ENCODE assay signal across 9 mouse cellular contexts in the genomic region with DNA sequence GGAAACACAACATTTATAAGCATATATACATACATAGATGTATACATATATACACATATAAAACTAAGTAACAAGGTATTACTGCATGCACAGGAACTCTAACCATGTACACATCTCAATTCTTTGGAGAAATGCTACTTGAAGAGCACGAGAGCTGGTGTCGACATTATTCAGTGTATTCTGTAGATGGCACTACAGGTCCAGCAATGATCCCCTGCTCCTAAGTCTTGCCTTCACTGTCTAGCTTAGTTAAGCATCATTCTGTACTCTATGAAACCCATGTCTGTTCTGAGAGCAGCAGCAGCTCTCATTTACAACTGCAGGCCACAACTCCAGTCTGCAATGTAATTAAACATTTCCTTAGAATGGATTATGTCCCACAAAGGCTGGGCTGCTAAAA.
DNase-seq lines count a peak whose midpoint lies in the region; ATAC-seq and TF ChIP-seq lines count a peak whose summit lies in the region.
"Had no signal": no experiment of that assay in that cellular context is flagged by ENCODE, and none has a peak within 500 bp of the region (broad histone marks: within the 10 kb centered on the region; RNA-seq: fewer than 3 reads in every experiment).

No protein-coding gene starts in this region.

- H3K4me3 ChIP-seq in forebrain, embryonic 14.5 days (ENCODE audit: low read depth, low read length): no peak overlapping the region
- H3K4me3 ChIP-seq in limb, embryonic 14.5 days (replicated peaks; ENCODE audit: low read length): no peak overlapping the region
- H3K4me3 ChIP-seq: myocyte had no signal

- no peaks in the 10 kb centered on the region for H3K36me3 ChIP-seq in forebrain, embryonic 14.5 days (ENCODE audit: control insufficient read depth, insufficient read depth, low read length)
- no peaks in the 10 kb centered on the region for H3K36me3 ChIP-seq in limb, embryonic 14.5 days (ENCODE audit: control insufficient read depth, insufficient read depth, low read length)

- 78% methylated on average over 2 of the region's 2 CpGs for WGBS in forebrain, embryonic 14.5 days
- 75% methylated on average over 2 of the region's 2 CpGs for WGBS in limb, embryonic 14.5 days

- peak; percentile 71; the same call in 1 of the 2 replicates for ATAC-seq in forebrain, embryonic 14.5 days
- no peak for ATAC-seq in limb, embryonic 14.5 days (ENCODE audit: low FRiP score, low read depth)
- no peak for ATAC-seq in megakaryocyte, adult 5-6 weeks (ENCODE audit: poor library complexity, severe bottlenecking)

- DNase-seq in kidney, adult 9 months: peak; percentile 25
- DNase-seq in kidney, adult 18-20 months: no peak
- peak; percentile 85 for DNase-seq in brain, embryonic 14.5 days (ENCODE audit: low read depth)
- peak; percentile 78 for DNase-seq in forebrain, embryonic 14.5 days (ENCODE audit: low spot score)
- peak; percentile 61 for DNase-seq in limb, embryonic 14.5 days (ENCODE audit: low spot score)
- no peak for DNase-seq in gastrocnemius, postnatal 36 days
- DNase-seq in spleen, adult 18-20 months: no peak

- H3K9ac ChIP-seq in forebrain, embryonic 14.5 days (ENCODE audit: low read length): no peak overlapping the region
- no peak overlapping the region for H3K9ac ChIP-seq in limb, embryonic 14.5 days (ENCODE audit: low read depth, low read length, severe bottlenecking)

- H3K27ac ChIP-seq in forebrain, embryonic 14.5 days (ENCODE audit: low read depth, low read length): no peak overlapping the region
- H3K27ac ChIP-seq in limb, embryonic 14.5 days (replicated peaks; ENCODE audit: low read depth, low read length): no peak overlapping the region

- no peaks in the 10 kb centered on the region for H3K4me1 ChIP-seq in forebrain, embryonic 14.5 days (ENCODE audit: control insufficient read depth, insufficient read depth, low read length)
- H3K4me1 ChIP-seq in limb, embryonic 14.5 days (ENCODE audit: control insufficient read depth, insufficient read depth, low read length): no peaks in the 10 kb centered on the region

- H3K9me3 ChIP-seq in forebrain, embryonic 14.5 days (replicated peaks; ENCODE audit: control insufficient read depth, low read length): no peaks in the 10 kb centered on the region
- no peaks in the 10 kb centered on the region for H3K9me3 ChIP-seq in limb, embryonic 14.5 days (ENCODE audit: control insufficient read depth, low read length)

- intact Hi-C loops in gastrocnemius, postnatal 36 days (cut with DNase I): no loop called here

- no peak for TF ChIP-seq POLR2A in brain, embryonic 14.5 days (IDR thresholded peaks at IDR 0.05; ENCODE audit: borderline replicate concordance, extremely low read depth, insufficient read depth, insufficient read length, poor library complexity, severe bottlenecking)
- no peak for TF ChIP-seq POLR2A in limb, embryonic 14.5 days (IDR thresholded peaks at IDR 0.05; ENCODE audit: borderline replicate concordance, extremely low read depth, insufficient read depth, insufficient read length)

- no peaks in the 10 kb centered on the region for H3K27me3 ChIP-seq in forebrain, embryonic 14.5 days (replicated peaks; ENCODE audit: control insufficient read depth, insufficient read depth, low read length)
- H3K27me3 ChIP-seq in limb, embryonic 14.5 days (ENCODE audit: control insufficient read depth, insufficient read depth, low read length): no peaks in the 10 kb centered on the region

- peak; percentile 56; the same call in 1 of the 2 replicates for TF ChIP-seq CTCF in brain, embryonic 14.5 days (IDR thresholded peaks at IDR 0.05; ENCODE audit: borderline replicate concordance, extremely low read depth, insufficient read depth, insufficient read length)

- no peak overlapping the region for H3K4me2 ChIP-seq in forebrain, embryonic 14.5 days (ENCODE audit: low read length)
- H3K4me2 ChIP-seq in limb, embryonic 14.5 days (replicated peaks; ENCODE audit: low read depth, low read length, severe bottlenecking): no peak overlapping the region

Comparison
In these comparisons a context has a peak if more than half of its experiments do, and no peak if none do; other contexts are left out.
1. DNase-seq: peak in kidney, adult 9 months (single experiment), brain, embryonic 14.5 days (single experiment), forebrain, embryonic 14.5 days (single experiment) and limb, embryonic 14.5 days (single experiment); none in kidney, adult 18-20 months (single experiment), gastrocnemius, postnatal 36 days (0 of 2) and spleen, adult 18-20 months (0 of 2).